Mouse (Mus musculus) liver, postnatal 0 days (tissue): ENCODE results near the gene Ikbip.

Experiments used
- CTCF ChIP-seq: sonication (generic); IDR thresholded peaks from 2 replicates; pipeline ENCODE4 v1.5.1; 2016; ENCODE audit warnings: antibody characterized with exemption, low read depth
- EP300 ChIP-seq: IDR thresholded peaks from 2 replicates; pipeline ENCODE4 v1.6.1; 2016; ENCODE audit warnings: antibody characterized with exemption, low read depth, mild to moderate bottlenecking

DNA sequence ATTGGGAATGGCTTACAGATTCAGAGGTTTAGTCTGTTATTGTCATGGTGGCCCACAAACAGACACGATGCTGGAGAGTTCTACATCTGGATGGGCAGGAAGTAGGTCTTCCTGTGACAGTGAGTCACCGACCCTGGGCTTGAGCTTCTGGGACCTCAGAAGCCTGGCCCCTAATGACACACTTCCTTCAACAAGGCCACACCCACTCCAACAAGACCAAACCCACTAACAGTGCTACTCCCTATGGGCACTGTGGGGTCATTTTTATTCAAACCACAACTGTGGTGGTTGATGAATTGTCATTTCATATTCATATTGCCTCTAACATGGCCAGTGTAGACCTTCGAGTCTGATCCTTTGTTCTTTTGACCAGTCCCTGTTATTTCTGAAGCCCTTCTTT is 55.6 kb downstream of the Ikbip start:
- TF ChIP-seq EP300 (no peak), CTCF (no peak)
